Mouse (Mus musculus) mouse trophoblast stem cell (cell line): ENCODE measurements around the gene Xlr3b.
"Not testable (repeated sequence)": the region's sequence is repeated elsewhere in the genome, so short reads cannot be mapped to it uniquely, and the experiment has no call there.

Experiments used
- in situ Hi-C, 2 experiments: fragments of 300-500 bp; cut with MseI, MboI; formaldehyde crosslinking; loops; 2 replicates in 1 of 2; 3 replicates in 1 of 2; pipeline ENCODE4 v1.15.1; 2025

Gene Xlr3b

GRCm38 (mm10) chrX:73191934-73192333 lies at the start of gene Xlr3b:
Gene Xlr3b (plus strand): TSS chrX:73192207.
- in situ Hi-C loops, result not testable (repeated sequence)

GRCm38 (mm10) chrX:73143218-73143618 lies 48.8 kb upstream of the Xlr3b start:
- in situ Hi-C loops, result not testable (repeated sequence)

DNA sequence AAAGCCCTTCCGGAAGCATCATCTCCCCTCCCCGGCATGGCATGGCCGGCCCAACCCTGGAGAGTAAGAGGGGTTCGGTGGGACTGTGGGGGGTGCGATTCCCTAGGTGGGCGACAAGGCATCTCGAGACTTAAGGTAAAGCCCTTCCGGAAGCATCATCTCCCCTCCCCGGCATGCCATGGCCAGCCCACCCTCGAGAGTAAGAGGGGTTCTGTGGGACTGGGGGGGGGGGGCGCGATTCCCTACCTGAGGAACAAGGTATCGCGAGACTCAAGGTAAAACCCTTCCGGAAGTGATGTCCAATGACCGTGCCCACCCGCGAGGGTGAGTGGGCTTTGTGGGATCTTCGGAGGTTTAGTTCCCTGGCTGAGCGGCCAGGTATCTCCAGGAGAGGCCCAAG lies 43.5 kb upstream of the Xlr3b start, which contains the start of gene Xlr5b:
Xlr5b (plus strand) TSS at position 301 of the 400 bp plus-strand sequence.
- in situ Hi-C loops, result not testable (repeated sequence)

GRCm38 (mm10) chrX:73149350-73149749 lies 42.7 kb upstream of the Xlr3b start, which contains the start of gene DXBay18:
Gene DXBay18 (minus strand): TSS chrX:73149450.
- in situ Hi-C loops, result not testable (repeated sequence)

- in situ Hi-C loops, result not testable (repeated sequence)
Measured at GRCm38 (mm10) chrX:73176889-73177288, 15.1 kb upstream of the Xlr3b start, which contains the start of gene Spin2d. Gene Spin2d (minus strand): TSS chrX:73176989.

GRCm38 (mm10) chrX:73213819-73214564 lies 22.0 kb downstream of the Xlr3b start, which contains the start of gene Xlr4b:
Gene Xlr4b (plus strand): TSS chrX:73214333.
- in situ Hi-C loops, result not testable (repeated sequence)

DNA sequence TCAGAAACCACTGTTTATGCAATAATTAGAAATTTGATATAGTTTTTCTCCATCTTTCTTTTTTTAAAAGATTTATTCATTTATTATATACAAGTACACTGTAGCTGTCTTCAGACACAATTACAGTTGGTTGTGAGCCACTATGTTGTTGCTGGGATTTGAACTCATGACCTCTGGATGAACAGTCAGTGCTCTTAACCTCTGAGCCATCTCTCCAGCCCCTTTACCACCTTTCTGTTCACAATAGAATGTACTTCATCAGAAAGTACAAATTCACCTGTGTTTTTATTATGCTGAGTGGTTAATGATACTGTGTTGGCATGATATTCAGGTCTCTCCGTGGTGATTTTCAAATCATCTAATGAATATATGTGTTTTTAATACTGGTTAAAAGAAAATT lies 33.4 kb downstream of the Xlr3b start:
- in situ Hi-C loops, result loop anchor here (25.0 kb wide), 1 partner anchor 163 kb away; the partner anchor contains the start of gene Pnma3 (in 2 of the 2)

DNA sequence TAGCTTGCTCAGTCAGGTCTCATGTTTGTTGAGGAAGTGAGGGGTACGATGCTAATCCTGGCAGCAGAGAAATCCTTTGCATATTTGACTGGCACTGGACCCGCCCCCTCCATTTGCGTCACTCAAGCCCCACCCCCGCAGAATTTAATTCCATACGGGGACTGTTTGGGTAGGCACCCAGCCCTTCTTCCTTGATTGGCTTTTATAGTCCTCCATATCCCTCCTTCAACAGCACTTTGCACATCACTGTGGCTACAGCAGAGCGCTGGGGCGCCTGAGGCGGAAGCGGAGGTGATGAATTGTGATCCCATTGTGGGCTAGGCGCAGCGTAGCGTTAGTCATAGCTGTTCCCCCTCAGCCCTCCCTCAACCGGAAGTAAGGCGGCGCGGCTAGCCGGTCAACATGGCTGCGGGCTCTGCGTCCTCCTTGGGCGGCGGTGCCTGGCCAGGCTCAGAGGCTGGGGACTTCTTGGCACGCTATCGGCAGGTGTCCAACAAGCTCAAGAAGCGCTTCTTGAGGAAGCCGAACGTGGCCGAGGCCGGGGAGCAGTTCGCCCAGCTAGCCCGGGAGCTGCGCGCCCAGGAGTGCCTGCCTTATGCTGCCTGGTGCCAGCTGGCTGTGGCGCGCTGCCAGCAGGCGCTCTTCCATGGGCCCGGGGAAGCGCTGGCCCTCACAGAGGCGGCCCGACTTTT lies 36.1 kb downstream of the Xlr3b start, which contains the start of gene F8a:
F8a (plus strand) TSS at position 378 of the 692 bp plus-strand sequence.
- in situ Hi-C loops, result loop anchor here (25.0 kb wide), 1 partner anchor 166 kb away; the partner anchor contains the start of gene Pnma3 (in 2 of the 2)

- in situ Hi-C loops, result loop anchor here (25.0 kb wide), 1 partner anchor 166 kb away; the partner anchor contains the start of gene Pnma3 (in 2 of the 2)
Measured at GRCm38 (mm10) chrX:73228606-73229214, 36.7 kb downstream of the Xlr3b start.

DNA sequence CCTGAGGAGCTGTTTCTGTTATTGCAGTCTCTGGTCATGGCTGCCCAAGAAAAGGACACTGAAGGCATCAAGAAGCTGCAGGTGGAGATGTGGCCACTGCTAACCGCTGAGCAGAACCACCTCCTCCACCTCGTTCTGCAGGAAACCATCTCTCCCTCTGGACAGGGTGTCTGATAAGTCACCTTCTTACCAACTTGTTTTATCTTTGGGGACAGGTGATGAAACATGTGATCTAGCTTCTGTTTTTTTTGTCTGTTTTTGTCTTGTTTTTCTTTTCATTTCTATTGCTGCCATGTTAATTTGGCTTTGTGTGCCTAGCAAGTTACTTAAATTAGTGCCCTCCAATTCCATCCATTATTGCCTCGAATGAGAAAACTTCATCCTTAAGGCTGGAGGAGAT lies 37.3 kb downstream of the Xlr3b start:
- in situ Hi-C loops, result loop anchor here (25.0 kb wide), 1 partner anchor 167 kb away; the partner anchor contains the start of gene Pnma3 (in 2 of the 2)

DNA sequence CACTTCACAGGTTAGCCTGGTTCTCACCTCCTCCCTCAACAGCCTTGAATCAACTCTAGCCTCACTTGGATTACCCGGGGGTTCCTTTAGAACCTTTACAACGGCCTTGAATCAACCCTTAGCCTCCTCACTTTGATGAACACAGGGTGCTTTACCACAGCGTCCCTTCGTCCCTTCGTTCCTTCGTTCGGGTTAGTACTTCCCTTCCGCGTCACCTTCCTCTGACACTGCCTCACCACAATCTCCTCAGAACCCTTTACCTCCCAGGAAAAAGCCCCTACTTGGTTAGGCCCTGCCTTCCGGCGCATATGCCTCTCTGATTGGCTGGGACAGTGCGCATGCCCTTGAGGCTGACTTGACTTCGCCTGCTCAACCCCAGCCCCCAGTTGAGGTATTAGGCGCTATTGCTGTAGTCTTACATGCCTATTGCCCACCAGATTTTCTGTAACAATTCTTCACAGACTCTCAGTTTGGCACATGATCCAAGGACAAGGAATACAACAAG lies 50.9 kb downstream of the Xlr3b start, which contains the start of gene Xlr4c:
Xlr4c (minus strand) TSS at position 310 of the 505 bp plus-strand sequence.
- in situ Hi-C loops, result loop anchor here (25.0 kb wide), 1 partner anchor 181 kb away; the partner anchor contains the start of gene Pnma3 (in 2 of the 2)
